Mouse (Mus musculus) left cerebral cortex, postnatal 4 days (tissue): ENCODE measurements at regions not wholly inside any gene's neighbourhood (a gene's known extent, or its start where the extent isn't known, plus 50 kb on each side); places are given as distances from the start of the nearest gene placed in this dataset.

Source experiments
- DNase-seq: peaks from one replicate; pipeline ENCODE4 v3.0.0-alpha.2; 2022
- intact Hi-C: fragments of 180-260 bp; cut with DNase I; formaldehyde crosslinking; loops from one replicate; pipeline ENCODE4 v1.15.1; 2025

DNA sequence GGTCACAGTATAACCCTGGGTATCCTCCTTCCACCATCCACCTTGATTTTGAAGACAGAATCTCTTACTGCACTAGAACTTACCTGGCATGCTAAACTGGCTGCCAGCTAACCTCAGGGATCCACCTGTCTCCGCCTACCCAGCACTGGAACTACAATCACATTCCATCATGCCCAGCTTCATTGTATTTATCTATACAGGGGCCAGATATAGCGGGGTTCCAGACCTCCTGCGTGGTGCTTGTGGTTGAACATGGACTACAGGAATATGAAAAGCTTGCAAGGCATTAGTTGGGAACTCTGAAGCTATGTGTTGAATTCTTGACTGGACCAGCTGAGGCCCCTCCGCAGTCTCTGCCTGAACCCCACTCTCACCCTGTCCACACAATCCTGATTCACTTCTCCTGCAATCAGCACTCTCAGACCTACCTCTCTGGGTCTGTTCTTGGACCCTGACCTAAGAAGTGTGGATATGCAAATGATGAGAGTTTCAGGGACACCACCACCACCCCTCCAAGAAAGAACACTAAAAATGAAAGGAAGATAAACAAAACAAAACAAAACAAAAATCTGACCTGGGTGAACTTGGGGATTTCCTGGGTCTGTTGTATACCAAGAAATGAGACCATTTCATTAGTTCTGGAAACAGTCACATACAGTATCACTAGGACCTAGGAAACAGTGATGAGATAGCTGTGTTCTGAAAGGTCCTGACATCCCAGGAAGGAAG is 216.4 kb upstream of the Hs6st1 start:
- intact Hi-C loops, result no loop called here
- no peak for DNase-seq

DNA sequence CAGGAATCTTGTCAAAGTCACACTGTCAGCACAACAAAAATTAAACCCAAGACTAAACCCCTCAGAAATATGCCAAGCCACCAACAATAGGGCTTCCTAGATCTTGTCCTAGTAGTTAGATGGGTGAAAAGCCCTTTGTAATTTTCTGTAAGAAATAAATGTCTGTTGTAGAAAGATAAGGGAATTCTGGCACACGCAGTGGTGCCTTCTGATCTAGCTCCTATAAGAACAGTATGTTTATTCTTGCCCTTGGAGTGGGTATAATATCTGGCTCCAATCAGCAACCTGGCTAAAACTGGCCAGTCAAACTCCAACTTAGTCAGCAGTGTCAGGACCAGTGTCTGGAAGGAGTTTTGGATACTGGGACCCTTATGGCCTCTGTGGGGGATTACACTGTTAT is 215.2 kb upstream of the Hs6st1 start:
- DNase-seq, result no peak
- intact Hi-C loops, result no loop called here

DNA sequence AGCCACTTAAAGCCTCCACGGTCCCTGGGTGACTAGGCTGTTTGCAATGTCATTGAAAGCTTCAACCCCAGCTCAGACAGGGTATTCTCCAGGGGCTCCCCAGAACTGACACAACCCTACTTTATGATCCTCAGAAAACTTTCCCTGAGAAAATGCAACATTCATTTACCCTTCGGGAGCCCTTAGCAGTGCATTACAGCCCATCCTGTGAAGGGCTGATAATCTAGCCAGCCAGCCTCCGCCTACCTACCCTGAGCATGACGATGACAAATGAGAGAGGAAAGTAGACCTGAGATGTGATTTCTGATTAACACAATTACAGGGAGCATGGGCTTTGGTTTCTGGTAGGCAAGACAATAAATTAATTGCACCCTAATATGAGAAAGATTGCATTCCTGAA is 212.6 kb upstream of the Hs6st1 start:
- no peak for DNase-seq
- intact Hi-C loops, result no loop called here

DNA sequence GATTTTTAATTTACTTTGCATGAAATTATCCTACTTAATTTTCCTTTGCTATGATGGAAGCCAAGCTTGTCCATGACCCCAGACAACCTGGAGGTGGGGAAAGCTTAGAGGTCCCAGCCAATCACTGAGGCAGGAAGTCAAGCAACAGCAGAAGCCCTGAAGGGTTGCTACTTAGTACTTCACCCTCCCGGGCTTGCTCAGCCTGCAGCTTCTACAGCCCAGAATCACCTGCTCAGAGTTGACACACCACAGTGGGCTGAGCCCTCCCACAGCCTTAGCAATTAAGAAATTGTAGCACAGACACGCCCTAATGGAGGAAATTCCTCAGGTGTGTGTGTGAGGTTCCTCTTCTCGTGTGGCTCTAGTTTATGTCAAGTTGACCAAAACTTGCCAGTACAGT is 209.9 kb upstream of the Hs6st1 start:
- intact Hi-C loops, result no loop called here
- DNase-seq, result no peak

DNA sequence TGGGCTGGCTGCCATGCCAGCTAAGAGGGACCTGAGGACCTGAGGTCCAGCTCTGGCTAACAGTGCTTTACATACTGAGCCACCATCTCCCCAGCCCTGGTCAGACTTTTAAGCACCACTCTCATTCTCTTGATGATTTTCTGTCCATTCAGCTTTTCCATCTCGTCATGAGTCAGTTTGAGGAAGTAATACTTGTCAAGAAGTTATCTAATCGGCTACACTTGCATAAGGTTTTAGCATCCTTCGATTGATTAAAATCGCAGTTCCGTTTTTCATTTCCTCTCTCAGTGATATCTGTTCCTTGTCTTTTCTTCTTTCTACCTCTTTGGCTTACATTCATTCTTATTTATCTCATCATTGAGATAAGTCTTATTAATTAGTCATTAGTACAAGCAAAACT is 207.4 kb upstream of the Hs6st1 start:
- intact Hi-C loops, result no loop called here
- DNase-seq, result no peak

DNA sequence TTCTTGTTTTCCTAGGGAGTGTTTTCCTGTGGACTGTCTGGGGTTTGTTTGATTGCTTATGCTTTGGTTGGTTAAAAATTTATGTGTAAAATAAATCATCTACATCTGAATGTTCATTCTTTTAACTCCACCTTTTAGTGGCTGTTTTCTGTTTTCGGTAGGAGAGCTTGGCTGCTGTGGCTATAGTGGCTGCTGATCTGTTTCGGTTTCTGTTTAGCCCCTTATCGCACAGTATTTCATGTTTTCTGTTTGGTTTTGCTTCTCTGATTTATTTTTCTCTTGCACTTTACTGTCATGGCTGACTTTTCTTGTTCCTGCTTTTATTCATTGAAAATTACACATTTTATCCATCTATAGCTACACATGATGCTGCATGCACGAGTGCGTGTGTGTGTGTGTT is 206.0 kb upstream of the Hs6st1 start:
- no peak for DNase-seq
- intact Hi-C loops, result no loop called here

DNA sequence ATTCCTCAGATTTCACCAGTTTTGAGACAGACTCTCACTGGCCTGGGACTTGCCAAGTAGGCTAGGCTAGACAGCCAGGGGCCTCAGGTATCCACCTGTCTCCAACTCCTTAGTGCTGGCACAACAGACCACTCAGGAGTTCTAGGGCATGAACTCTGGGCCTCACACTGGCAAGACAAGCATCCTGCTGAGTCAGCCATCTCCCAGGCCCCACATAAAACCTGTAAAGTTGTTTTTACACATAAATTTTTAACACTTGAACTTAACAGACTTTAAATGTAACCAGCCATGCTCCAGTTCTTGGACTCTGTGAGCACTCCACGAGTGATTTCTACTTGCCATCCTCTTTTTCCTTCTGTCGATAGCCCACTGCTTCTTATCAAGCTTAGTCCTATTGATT is 205.5 kb upstream of the Hs6st1 start:
- intact Hi-C loops, result no loop called here

DNA sequence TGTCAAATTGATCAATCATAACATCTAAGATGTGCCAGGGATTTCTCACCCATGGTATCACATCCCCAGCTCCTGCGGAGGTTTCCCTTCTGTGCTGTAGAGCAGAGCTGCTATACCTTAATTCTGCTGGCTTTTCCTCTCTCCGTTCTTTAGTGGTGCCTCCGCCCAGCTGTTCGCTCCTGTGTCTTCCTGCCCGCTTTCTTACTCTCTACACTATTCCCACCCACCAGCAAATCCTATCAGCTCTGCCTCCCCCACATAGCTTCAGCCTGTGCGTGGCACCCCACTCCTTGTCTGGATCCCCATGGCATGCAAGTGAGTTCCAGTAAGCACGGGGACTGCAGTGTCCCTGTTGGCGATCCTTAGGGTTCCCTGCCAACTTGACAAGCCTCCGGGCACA is 204.0 kb upstream of the Hs6st1 start:
- DNase-seq, result no peak
- intact Hi-C loops, result no loop called here

More for the DNA sequence above, 205.5 kb upstream of the Hs6st1 start:
- no peak for DNase-seq

DNA sequence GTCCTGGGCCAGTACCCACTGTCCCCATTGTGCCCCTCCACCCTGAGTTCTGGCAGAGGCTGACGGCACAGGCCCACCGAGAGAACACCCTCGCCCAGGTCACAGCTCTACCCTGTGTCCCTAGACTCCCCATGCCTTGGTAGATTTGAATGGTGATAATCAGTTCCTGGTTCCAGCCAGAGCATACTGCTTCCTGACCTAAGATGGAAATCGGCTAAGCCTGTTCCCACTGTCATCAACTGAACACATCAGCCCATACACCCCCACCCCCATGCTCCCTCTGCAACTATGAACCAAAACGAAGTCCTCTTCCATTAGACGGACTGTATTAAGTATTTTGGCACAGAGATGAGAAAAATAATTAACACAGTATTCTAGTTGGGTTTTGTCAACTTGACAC is 202.9 kb upstream of the Hs6st1 start:
- DNase-seq, result no peak
- intact Hi-C loops, result no loop called here

DNA sequence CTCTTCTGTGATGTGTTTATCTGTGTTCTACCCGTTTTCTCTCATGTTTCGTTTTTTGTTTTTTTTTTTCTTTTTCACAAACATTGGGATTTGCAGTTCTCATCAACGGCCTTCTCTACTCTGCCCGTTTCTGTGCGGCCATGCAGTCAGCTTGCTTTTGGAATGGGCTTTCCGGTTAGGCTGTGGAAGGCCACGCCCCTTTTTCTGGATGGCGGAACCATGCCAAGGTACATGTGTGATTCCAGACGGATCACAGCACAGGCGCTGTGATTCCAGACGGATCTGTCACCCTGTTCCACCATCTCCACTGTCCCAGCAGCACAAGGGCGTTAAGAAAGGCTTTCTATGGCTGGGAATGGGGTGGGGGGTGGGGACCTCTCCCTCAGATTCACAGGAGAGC is 201.6 kb upstream of the Hs6st1 start:
- DNase-seq, result no peak
- intact Hi-C loops, result no loop called here

DNA sequence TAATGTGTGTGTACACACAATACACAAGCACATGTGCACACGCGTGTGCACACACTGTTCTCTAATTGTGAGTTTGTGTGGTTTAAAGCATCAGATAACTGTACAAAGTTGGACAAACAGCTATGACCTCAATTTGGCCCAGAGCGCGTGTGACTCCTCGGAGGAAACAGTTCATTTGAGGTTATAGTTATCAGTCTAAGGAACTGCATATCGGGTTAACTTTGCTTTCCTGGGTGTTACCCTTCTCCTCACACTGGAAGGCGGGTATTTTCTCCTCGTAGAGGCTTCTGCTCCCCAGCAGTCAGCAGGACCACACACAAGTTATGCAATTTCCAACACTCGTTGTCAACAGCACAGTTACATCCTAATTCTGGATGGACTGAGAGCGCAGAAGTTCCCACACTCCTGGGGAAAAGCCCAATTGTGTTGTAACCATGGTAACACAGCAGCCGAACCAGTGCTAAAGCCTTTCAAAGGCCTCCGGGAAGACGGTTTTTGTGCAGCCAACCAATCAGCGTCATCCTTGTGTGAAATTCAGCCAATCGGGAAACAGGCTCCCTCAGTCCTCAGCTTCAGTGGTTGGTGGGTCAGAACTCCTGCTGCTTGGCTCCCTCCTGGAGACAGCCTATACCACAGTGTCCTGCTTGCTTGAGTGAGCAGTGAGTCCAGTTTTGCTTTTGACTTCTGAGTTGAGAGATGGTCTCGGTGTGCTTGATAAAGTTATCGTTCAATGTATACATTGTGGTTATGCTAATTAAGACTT is 198.6 kb upstream of the Hs6st1 start:
- intact Hi-C loops, result no loop called here
- DNase-seq, result peak; percentile 77

DNA sequence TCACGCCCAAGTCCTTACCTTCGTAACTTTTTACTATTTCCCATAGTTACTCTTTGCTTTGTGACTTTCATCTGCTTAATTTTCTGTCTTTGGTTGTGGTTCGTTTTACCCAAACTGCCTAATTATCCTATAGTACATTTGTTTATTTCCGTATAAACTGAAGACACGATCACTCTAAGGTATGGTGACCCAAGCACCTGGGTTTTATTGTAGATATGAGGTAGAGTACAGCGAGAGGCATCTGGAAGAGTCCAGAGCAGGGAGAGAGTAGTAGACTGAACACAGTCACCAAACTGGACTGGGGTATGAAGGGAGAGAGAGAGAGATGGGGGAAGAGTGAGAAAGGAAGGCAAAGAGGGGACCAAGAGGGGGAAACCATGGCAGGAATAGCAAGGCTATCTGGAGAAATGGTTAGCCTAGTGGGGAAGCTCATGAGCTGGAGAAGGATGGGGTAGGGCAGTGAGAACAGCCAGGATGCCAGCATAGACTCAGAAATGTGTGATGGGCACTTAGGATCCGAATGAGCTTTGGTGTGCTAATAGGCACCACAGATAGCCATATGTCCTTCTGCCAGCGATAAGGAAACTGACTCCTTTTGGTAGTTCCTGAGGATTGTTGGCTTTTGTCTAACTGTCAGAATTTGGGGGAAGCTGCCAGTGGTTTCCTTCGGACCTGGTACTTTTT is 197.9 kb upstream of the Hs6st1 start:
- intact Hi-C loops, result no loop called here
- DNase-seq, result no peak

DNA sequence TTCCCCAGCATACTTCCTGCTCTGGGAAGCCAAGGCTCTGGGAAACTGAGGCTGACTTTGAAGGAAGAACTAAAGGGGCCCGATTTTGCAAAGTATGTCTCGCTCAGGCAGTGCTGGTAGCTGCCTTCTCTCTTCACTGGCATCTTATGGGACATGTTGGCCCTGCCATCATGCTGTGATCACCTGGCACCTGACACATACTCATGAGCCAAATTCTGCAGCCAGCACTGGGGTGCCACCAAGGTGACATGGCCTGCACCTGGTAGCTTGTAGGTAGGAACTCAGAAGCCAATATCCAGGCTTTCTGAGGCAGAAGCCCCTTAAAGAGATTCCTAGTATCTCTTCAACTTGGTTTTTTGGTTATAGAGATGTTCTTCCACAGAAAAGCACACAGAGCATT is 195.2 kb upstream of the Hs6st1 start:
- no peak for DNase-seq
- intact Hi-C loops, result no loop called here

DNA sequence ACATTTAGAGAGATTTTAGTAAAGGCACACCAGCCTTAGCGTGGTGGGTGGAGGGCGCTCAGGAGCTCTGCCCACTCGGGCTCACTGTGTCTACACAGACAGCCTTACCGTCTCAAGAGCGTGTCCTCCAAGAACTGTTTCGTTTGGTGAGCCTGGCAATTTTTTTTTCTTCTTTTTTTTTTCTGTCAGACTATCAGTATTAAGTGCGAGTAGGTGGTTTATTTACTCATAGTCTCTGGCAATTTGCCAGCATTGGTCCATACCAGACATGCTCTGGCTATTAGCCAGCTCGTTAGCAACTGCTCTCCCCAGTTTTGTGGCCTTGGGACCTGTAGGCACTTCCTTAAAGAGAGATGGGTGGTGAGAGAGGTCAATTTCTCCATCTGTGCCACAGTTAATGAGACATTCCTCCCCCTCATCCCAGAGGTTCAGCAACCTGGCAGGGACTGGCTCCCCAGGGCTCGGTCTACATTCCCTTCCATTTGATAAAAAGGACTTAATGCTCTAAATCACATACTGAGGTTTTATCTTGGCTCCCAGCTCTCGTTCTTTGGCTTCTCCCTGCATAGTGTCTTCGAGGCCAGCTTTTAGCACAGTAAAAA is 192.9 kb upstream of the Hs6st1 start:
- DNase-seq, result no peak
- intact Hi-C loops, result no loop called here

DNA sequence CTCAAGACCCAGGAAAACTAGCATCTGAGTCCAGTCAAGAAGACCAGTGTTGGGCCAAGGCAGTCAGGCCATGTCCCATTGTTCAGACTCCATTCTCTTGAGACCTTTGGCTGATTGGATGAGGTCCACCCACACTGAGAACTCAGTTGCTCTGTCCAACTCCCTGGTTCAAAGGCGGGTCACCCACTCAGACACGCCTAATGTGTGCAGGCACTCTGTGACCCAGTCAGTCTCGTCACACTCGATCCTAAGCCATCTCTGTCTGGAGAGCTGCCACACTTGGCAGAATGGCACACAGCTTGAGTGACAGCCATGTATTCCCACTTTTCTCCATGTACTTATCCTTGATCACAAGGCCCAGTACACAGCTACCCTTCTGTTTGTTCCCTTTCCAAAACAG is 189.8 kb upstream of the Hs6st1 start:
- intact Hi-C loops, result no loop called here
- DNase-seq, result no peak

DNA sequence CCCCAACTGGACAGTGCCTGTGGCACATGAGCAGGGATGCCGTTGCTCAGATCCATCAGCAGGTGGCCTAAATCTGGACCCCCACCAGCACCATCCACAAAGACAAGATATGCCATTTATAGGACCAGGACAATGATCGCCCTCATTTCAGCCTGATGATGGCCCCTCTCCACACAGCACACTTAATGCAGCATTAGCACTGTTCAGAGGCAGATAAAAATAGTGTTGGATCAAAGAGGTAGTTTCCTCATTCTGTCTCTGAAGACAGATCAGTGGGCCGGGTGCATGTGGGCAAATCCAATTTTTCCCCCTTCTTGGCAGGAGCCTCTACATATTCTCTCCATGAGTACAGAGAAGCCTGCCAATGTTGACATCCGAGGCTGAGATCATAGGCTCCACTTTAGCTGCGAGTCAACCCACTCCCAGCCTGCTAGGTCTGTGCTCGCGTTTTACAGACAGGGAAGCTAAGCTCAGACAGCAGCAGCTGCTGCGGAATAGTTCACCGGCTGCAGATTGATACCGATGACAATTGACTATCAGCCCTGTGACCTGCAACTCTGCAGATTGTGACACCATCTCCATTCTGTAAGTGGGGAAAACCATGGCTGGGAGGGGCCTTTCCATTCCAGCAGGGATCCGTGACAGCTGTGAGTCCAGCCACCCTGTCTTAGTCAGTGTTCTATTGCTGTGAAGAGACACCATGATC is 188.7 kb upstream of the Hs6st1 start:
- peak; percentile 38 for DNase-seq
- intact Hi-C loops, result no loop called here

DNA sequence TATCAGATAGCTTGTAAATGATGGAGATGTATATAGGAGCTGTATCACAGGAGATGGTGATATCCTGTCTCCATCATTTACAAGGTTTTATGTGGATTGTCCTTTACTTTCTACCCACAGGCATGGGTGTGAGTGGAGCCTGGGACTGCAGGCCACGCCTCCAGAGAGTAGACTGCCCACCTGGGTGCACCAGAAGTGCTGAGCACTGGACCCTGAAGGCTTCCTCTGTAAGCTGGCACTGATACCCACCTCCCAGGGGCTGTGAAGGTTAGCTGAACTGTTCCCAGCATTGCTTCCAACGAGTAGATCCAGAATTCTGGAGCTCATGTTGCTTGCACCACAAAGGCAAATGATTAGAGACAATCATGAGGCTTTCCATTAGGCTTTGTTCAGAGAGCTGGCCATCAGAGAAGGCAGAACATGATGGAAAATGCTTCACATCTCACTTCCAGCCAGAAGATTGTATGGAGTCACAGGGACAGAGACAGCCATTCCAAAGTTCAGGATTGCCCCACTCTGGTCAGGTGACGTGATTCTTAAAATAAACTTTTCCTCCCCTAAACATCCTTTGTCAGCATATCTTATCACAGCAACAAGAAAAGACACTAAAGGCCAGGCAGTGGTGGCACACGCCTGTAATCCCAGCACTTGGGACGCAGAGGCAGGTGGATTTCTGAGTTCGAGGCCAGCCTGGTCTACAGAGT is 187.5 kb upstream of the Hs6st1 start:
- no peak for DNase-seq
- intact Hi-C loops, result no loop called here

DNA sequence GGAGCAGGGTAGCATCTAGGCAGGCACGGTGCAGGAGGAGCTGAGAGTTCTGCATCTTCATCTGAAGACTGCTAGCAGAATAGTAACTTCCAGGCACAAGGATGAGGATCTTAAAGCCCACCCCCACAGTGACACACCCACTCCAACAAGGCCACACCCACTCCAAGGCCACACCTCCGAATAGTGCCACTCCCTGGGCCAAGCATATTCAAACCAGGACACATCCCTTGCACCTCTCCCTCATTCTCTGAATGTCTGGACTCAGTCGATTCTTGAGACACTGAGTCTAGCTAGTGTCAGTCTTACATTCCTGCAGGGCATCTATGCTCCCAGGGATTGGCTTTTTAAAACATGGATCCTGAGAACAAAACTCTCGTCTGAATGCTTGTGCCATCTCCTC is 186.7 kb upstream of the Hs6st1 start:
- no peak for DNase-seq
- intact Hi-C loops, result no loop called here

DNA sequence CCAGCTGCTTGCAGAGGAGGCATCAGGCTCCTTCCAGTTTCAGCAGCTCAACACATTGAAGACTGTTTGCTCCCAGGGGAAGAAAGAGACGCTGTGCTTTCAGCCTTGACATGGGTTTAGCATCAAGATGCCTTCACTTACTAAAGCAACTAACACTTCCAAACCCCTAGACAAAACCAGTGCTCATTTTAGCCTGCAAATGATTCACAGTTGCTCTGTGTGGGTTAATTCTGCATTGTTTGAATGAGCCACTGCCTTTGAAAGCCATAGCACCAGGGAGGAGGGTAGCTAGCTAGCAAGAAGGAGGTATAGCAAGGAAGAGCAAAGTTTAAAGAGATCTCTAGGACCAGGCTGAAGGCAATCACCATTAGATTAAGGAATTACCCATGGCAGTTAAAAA is 186.1 kb upstream of the Hs6st1 start:
- no peak for DNase-seq
- intact Hi-C loops, result no loop called here

DNA sequence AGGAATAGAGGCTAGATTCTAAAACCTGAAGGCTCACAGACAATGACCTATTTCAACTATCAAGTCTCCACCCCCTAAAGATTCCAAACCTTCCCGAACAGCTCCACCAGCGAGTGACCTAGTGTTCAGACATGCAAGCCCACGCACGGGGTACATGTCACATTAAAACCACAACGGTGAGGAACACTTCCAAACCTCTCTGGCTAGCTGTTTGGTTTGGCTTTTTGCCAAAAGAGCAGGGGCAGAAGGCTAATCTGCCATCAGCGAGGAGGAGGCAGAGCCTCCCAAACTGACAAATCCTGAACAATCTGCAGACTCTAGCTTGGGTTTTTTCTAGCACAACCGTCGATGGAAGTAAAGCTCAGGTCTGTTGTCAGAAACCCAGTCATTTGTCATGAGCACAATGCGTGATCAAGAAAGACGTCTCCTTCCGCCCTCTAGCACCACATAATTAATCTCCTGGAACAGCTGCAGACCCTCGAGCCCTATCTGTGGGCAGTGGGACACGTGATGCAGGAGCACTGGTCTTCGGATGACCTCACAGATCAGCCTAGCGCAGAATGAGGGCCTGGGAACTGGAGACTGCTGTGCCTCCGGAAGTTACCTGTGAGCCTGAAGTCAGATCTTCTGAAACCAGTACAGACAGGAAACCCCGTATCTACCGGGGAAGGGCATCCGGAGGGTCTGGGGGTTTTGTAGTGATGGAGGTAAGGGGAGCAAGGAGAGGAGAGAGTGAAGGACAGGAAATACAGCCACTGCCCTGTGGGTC is 178.3 kb upstream of the Hs6st1 start:
- intact Hi-C loops, result no loop called here
- DNase-seq, result no peak
